Mouse (Mus musculus) natural killer cell, adult 2 months (primary cell): ENCODE measurements at regions not wholly inside any gene's neighbourhood (a gene's known extent, or its start where the extent isn't known, plus 50 kb on each side); places are given as distances from the start of the nearest gene placed in this dataset.

Experiments
- DNase-seq, 2 experiments: peaks; one replicate each; pipeline ENCODE4 v3.0.0; 2022; ENCODE audit warnings: low spot score in 2 of 2

- DNase-seq, result no peak
These were observed 51.0 kb upstream of the Mrps10 start for GRCm38 (mm10) chr17:47317651-47318050.

- no peak for DNase-seq
These were observed 55.5 kb upstream of the Mrps10 start for GRCm38 (mm10) chr17:47313162-47313561.

GRCm38 (mm10) chr17:47311272-47311671, 57.4 kb upstream of the Mrps10 start:
- DNase-seq, result no peak

GRCm38 (mm10) chr17:47306027-47306761, 62.5 kb upstream of the Mrps10 start:
- DNase-seq, result no peak

GRCm38 (mm10) chr17:47304463-47305199, 64.1 kb upstream of the Mrps10 start:
- no peak for DNase-seq

GRCm38 (mm10) chr17:47303600-47303999, 65.1 kb upstream of the Mrps10 start:
- no peak for DNase-seq

- no peak for DNase-seq
These were observed 70.2 kb upstream of the Mrps10 start for GRCm38 (mm10) chr17:47298396-47298919.

GRCm38 (mm10) chr17:47297965-47298364, 70.7 kb upstream of the Mrps10 start:
- DNase-seq, result no peak

GRCm38 (mm10) chr17:47296709-47297450, 71.8 kb upstream of the Mrps10 start:
- no peak for DNase-seq

GRCm38 (mm10) chr17:47295315-47296011, 73.2 kb upstream of the Mrps10 start:
- DNase-seq, result peak; percentile 13 to 28

- peak; percentile 50 to 66 for DNase-seq
These were observed 74.6 kb upstream of the Mrps10 start for GRCm38 (mm10) chr17:47294091-47294534.

GRCm38 (mm10) chr17:47293178-47293577, 75.5 kb upstream of the Mrps10 start:
- DNase-seq, result peak; percentile 40 to 69

- DNase-seq, result no peak
These were observed 77.1 kb upstream of the Mrps10 start for GRCm38 (mm10) chr17:47291558-47291957.

- no peak for DNase-seq
These were observed 83.1 kb upstream of the Mrps10 start for GRCm38 (mm10) chr17:47285616-47286015.

GRCm38 (mm10) chr17:47284236-47284635, 84.5 kb upstream of the Mrps10 start:
- DNase-seq, result no peak

- no peak for DNase-seq
These were observed 85.5 kb upstream of the Mrps10 start for GRCm38 (mm10) chr17:47283158-47283557.

GRCm38 (mm10) chr17:47282476-47282875, 86.2 kb upstream of the Mrps10 start:
- DNase-seq, result no peak

GRCm38 (mm10) chr17:47277890-47278289, 90.8 kb upstream of the Mrps10 start:
- DNase-seq, result no peak

- DNase-seq, result no peak
These were observed 92.0 kb upstream of the Mrps10 start for GRCm38 (mm10) chr17:47276639-47277038.

GRCm38 (mm10) chr17:47275796-47276311, 92.8 kb upstream of the Mrps10 start:
- DNase-seq, result no peak

GRCm38 (mm10) chr17:47273309-47273708, 95.4 kb upstream of the Mrps10 start:
- no peak for DNase-seq
